Mouse (Mus musculus) ES-E14 (cell line): ENCODE results near the gene Slc6a2.

Experiments
- HCFC1 ChIP-seq: IDR thresholded peaks from 2 replicates; pipeline ENCODE4 v1.6.1; 2012; ENCODE audit warnings: low read length, inconsistent platforms, borderline replicate concordance; ENCODE audit not compliant: insufficient read depth
- ZC3H11A ChIP-seq: IDR thresholded peaks from 2 replicates; pipeline ENCODE4 v1.6.1; 2012; ENCODE audit warnings: low read depth, mild to moderate bottlenecking, inconsistent platforms, low read length, borderline replicate concordance

DNA sequence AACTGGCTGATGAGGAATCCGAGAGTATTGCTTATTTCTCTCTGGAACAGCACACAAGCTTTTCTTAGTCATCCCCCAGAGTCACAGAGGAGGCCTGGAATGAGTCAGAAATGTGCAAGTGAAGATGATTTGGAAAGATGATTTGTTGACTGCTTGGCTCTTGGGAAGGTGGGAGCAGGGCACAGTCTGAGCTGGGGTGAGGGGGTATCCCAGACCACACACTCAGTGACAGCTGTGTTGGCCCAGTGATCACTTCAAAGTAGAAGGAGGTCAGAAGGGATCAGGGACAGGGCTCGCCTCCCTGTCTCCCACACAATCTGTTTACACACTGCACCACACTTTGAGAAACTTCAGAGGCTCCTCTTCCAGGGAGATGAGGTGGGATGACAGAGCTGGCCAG, 24.5 kb downstream of the Slc6a2 start:
- TF ChIP-seq ZC3H11A: no peak
- TF ChIP-seq HCFC1: no peak
